ENCODE assay signal across 24 mouse cellular contexts in genomic region chr3:153475461-153475860, GRCm38 (mm10).
"Had no signal": no experiment of that assay in that cellular context is flagged by ENCODE, and none has a peak within 500 bp of the region (broad histone marks: within the 10 kb centered on the region; RNA-seq: fewer than 3 reads in every experiment).

No protein-coding gene starts in this region.

- H3K36me3 ChIP-seq: limb, embryonic 12.5 days; limb, embryonic 15.5 days; liver, embryonic 12.5 days; liver, embryonic 15.5 days; lung, embryonic 15.5 days; midbrain, embryonic 12.5 days; midbrain, embryonic 15.5 days; neural tube, embryonic 12.5 days; neural tube, embryonic 15.5 days; stomach, embryonic 15.5 days had no signal

- H3K4me2 ChIP-seq: limb, embryonic 12.5 days; limb, embryonic 15.5 days; liver, embryonic 12.5 days; liver, embryonic 15.5 days; lung, embryonic 15.5 days; midbrain, embryonic 12.5 days; midbrain, embryonic 15.5 days; neural tube, embryonic 12.5 days; neural tube, embryonic 15.5 days; stomach, embryonic 15.5 days had no signal

- H3K4me1 ChIP-seq: limb, embryonic 12.5 days; limb, embryonic 15.5 days; lung, embryonic 15.5 days; midbrain, embryonic 12.5 days; midbrain, embryonic 15.5 days; neural tube, embryonic 12.5 days; neural tube, embryonic 15.5 days; stomach, embryonic 15.5 days had no signal

- ATAC-seq: intestine, postnatal 0 days; liver, embryonic 12.5 days; midbrain, embryonic 15.5 days had no signal

- H3K27me3 ChIP-seq: limb, embryonic 12.5 days; limb, embryonic 15.5 days; liver, embryonic 12.5 days; liver, embryonic 15.5 days; lung, embryonic 15.5 days; megakaryocyte, embryonic 14.5 days; midbrain, embryonic 12.5 days; midbrain, embryonic 15.5 days; neural tube, embryonic 12.5 days; neural tube, embryonic 15.5 days; stomach, embryonic 15.5 days had no signal

- H3K4me3 ChIP-seq: limb, embryonic 12.5 days; limb, embryonic 15.5 days; liver, embryonic 12.5 days; liver, embryonic 15.5 days; lung, embryonic 15.5 days; midbrain, embryonic 12.5 days; midbrain, embryonic 15.5 days; neural tube, embryonic 12.5 days; neural tube, embryonic 15.5 days; stomach, embryonic 15.5 days had no signal

- H3K9me3 ChIP-seq: limb, embryonic 12.5 days; limb, embryonic 15.5 days; liver, embryonic 12.5 days; liver, embryonic 15.5 days; lung, embryonic 15.5 days; midbrain, embryonic 12.5 days; midbrain, embryonic 15.5 days; neural tube, embryonic 12.5 days; neural tube, embryonic 15.5 days; stomach, embryonic 15.5 days had no signal

- H3K9ac ChIP-seq: limb, embryonic 12.5 days; limb, embryonic 15.5 days; liver, embryonic 12.5 days; liver, embryonic 15.5 days; lung, embryonic 15.5 days; midbrain, embryonic 12.5 days; midbrain, embryonic 15.5 days; neural tube, embryonic 12.5 days; neural tube, embryonic 15.5 days; stomach, embryonic 15.5 days had no signal

- DNase-seq: kidney, adult 2 months; kidney, postnatal 14 days; kidney, postnatal 4 days; left cerebral cortex, postnatal 4 days; lung, adult 18-20 months; lung, postnatal 10 days; lung, postnatal 36 days; right cerebral cortex, adult 18-20 months; right cerebral cortex, postnatal 14 days; spleen, adult 18-20 months; thymus, adult 18-20 months; thymus, postnatal 4 days had no signal

- H3K27ac ChIP-seq: limb, embryonic 12.5 days; limb, embryonic 15.5 days; liver, embryonic 12.5 days; liver, embryonic 15.5 days; lung, embryonic 15.5 days; midbrain, embryonic 12.5 days; midbrain, embryonic 15.5 days; neural tube, embryonic 12.5 days; neural tube, embryonic 15.5 days; stomach, embryonic 15.5 days had no signal
